Mouse (Mus musculus) macrophage (primary cell): ENCODE data around the gene Styxl1. TPM values are rescaled to one million over a fixed set of nuclear protein-coding genes. Genes with fewer than 3 reads are reported as not detected.
A peak's percentile ranks its signal among the peaks of the same experiment; 100 is the strongest.

Experiments used
- H3K27ac ChIP-seq: fragments of 350-480 bp; formaldehyde crosslinking; 2 replicates; pipeline ENCODE4 v1.9.0; 2021
- H3K36me3 ChIP-seq: fragments of 350-480 bp; formaldehyde crosslinking; 2 replicates; pipeline ENCODE4 v1.9.0; 2021; ENCODE audit errors: inconsistent target
- H3K4me3 ChIP-seq: fragments of 350-480 bp; formaldehyde crosslinking; 2 replicates; pipeline ENCODE4 v1.9.0; 2021; ENCODE audit errors: inconsistent target
- H3K79me2 ChIP-seq: fragments of 350-480 bp; formaldehyde crosslinking; 2 replicates; pipeline ENCODE4 v1.9.0; 2021; ENCODE audit errors: inconsistent target
- WGBS: methylation state at CpG from one replicate; pipeline ENCODE4 v1.1.7; 2026; ENCODE audit warnings: inconsistent platforms; ENCODE audit not compliant: missing documents; 5-methylcytosine and 5-hydroxymethylcytosine counted together
- polyA plus RNA-seq: library from polyadenylated mRNA; stranded (reverse); fragments of 250-400 nt; gene quantifications from 3 replicates; pipeline ENCODE4 v1.2.4, GENCODE M21; 2018; ENCODE audit warnings: inconsistent platforms

Gene Styxl1
- polyA plus RNA-seq, 1 experiment from 2014 or later, result not detected

GRCm38 (mm10) chr5:135742941-135743740 lies 35.0 kb downstream of the Styxl1 start:
- Histone ChIP-seq H3K36me3 (peaks cover 18% of the 10 kb centered on the region; the same call in 1 of the 2 replicates), H3K4me3 (peak overlapping the region; percentile 96), H3K27ac (peak overlapping the region; percentile 57), H3K79me2 (peaks cover 12% of the 10 kb centered on the region; the same call in 1 of the 2 replicates)
- 30% methylated on average over 18 of the region's 18 CpGs for WGBS

GRCm38 (mm10) chr5:135742156-135742555 lies 36.0 kb downstream of the Styxl1 start:
- 78% methylated on average over 10 of the region's 10 CpGs for WGBS
- Histone ChIP-seq H3K36me3 (peaks cover 24% of the 10 kb centered on the region; the same call in 1 of the 2 replicates), H3K4me3 (no peak overlapping the region), H3K79me2 (peaks cover 12% of the 10 kb centered on the region; the same call in 1 of the 2 replicates), H3K27ac (no peak overlapping the region)

- 72% methylated on average over 6 of the region's 6 CpGs for WGBS
- H3K36me3 ChIP-seq, result peaks cover 57% of the 10 kb centered on the region
These were observed 39.9 kb downstream of the Styxl1 start for GRCm38 (mm10) chr5:135738266-135738665.

GRCm38 (mm10) chr5:135737154-135737553 lies 41.0 kb downstream of the Styxl1 start:
- peaks cover 68% of the 10 kb centered on the region for H3K36me3 ChIP-seq
- no peaks in the 10 kb centered on the region; the same call in 1 of the 2 replicates for H3K79me2 ChIP-seq
- 92% methylated on average over 7 of the region's 7 CpGs for WGBS
- H3K27ac ChIP-seq, result no peak overlapping the region
- no peak overlapping the region for H3K4me3 ChIP-seq

More at GRCm38 (mm10) chr5:135738266-135738665, 39.9 kb downstream of the Styxl1 start:
- H3K27ac ChIP-seq, result no peak overlapping the region
- peaks cover 7% of the 10 kb centered on the region; the same call in 1 of the 2 replicates for H3K79me2 ChIP-seq
- H3K4me3 ChIP-seq, result no peak overlapping the region

- Histone ChIP-seq H3K36me3 (peaks cover 69% of the 10 kb centered on the region), H3K27ac (no peak overlapping the region), H3K79me2 (no peaks in the 10 kb centered on the region), H3K4me3 (no peak overlapping the region)
- WGBS, result 93% methylated on average over 14 of the region's 16 CpGs
These were observed 41.6 kb downstream of the Styxl1 start for GRCm38 (mm10) chr5:135736544-135736943.

GRCm38 (mm10) chr5:135735741-135736140 lies 42.4 kb downstream of the Styxl1 start:
- peaks cover 69% of the 10 kb centered on the region for H3K36me3 ChIP-seq

GRCm38 (mm10) chr5:135734057-135734680 lies 44.0 kb downstream of the Styxl1 start:
- no peak overlapping the region for H3K4me3 ChIP-seq
- H3K27ac ChIP-seq, result no peak overlapping the region
- H3K36me3 ChIP-seq, result peaks cover 81% of the 10 kb centered on the region
- WGBS, result 93% methylated on average over 30 of the region's 42 CpGs
- H3K79me2 ChIP-seq, result no peaks in the 10 kb centered on the region

More at GRCm38 (mm10) chr5:135735741-135736140, 42.4 kb downstream of the Styxl1 start:
- H3K27ac ChIP-seq, result no peak overlapping the region
- no peak overlapping the region for H3K4me3 ChIP-seq
- no peaks in the 10 kb centered on the region for H3K79me2 ChIP-seq
- WGBS, result 91% methylated on average over 13 of the region's 13 CpGs

- WGBS, result 73% methylated on average over 4 of the region's 4 CpGs
- Histone ChIP-seq H3K27ac (no peak overlapping the region), H3K79me2 (no peaks in the 10 kb centered on the region; the same call in 1 of the 2 replicates), H3K36me3 (peaks cover 92% of the 10 kb centered on the region), H3K4me3 (no peak overlapping the region)
These were observed 45.1 kb downstream of the Styxl1 start for GRCm38 (mm10) chr5:135733071-135733470.

GRCm38 (mm10) chr5:135731322-135731721 lies 46.9 kb downstream of the Styxl1 start:
- WGBS, result 94% methylated on average over 11 of the region's 16 CpGs
- H3K36me3 ChIP-seq, result peaks cover 94% of the 10 kb centered on the region
- peaks cover 16% of the 10 kb centered on the region for H3K79me2 ChIP-seq
- no peak overlapping the region for H3K4me3 ChIP-seq
- no peak overlapping the region for H3K27ac ChIP-seq

- Histone ChIP-seq H3K79me2 (peaks cover 20% of the 10 kb centered on the region), H3K4me3 (no peak overlapping the region), H3K36me3 (peaks cover 94% of the 10 kb centered on the region), H3K27ac (no peak overlapping the region)
- WGBS, result 98% methylated on average over 10 of the region's 10 CpGs
These were observed 47.3 kb downstream of the Styxl1 start for GRCm38 (mm10) chr5:135730916-135731315.

- Histone ChIP-seq H3K27ac (no peak overlapping the region), H3K36me3 (peaks cover 94% of the 10 kb centered on the region), H3K4me3 (no peak overlapping the region), H3K79me2 (peaks cover 26% of the 10 kb centered on the region)
- 97% methylated on average over 10 of the region's 10 CpGs for WGBS
These were observed 47.9 kb downstream of the Styxl1 start for GRCm38 (mm10) chr5:135730278-135730677.

GRCm38 (mm10) chr5:135729351-135729750 lies 48.8 kb downstream of the Styxl1 start:
- Histone ChIP-seq H3K36me3 (peaks cover 95% of the 10 kb centered on the region), H3K4me3 (no peak overlapping the region), H3K27ac (no peak overlapping the region), H3K79me2 (peaks cover 36% of the 10 kb centered on the region)
- 94% methylated on average over 13 of the region's 13 CpGs for WGBS

- WGBS, result 93% methylated on average over 13 of the region's 13 CpGs
- peaks cover 45% of the 10 kb centered on the region for H3K79me2 ChIP-seq
- H3K4me3 ChIP-seq, result no peak overlapping the region
- H3K27ac ChIP-seq, result no peak overlapping the region
- peaks cover 90% of the 10 kb centered on the region for H3K36me3 ChIP-seq
These were observed 49.8 kb downstream of the Styxl1 start for GRCm38 (mm10) chr5:135728361-135728760.

GRCm38 (mm10) chr5:135727871-135728270 lies 50.3 kb downstream of the Styxl1 start:
- Histone ChIP-seq H3K27ac (no peak overlapping the region), H3K36me3 (peaks cover 85% of the 10 kb centered on the region), H3K4me3 (no peak overlapping the region), H3K79me2 (peaks cover 50% of the 10 kb centered on the region)
- WGBS, result 96% methylated on average over 8 of the region's 9 CpGs
